Mouse (Mus musculus) WW6 (cell line): Measurements from ENCODE around the gene Pofut2.

Source experiments
- DNase-seq: peaks from one replicate; pipeline ENCODE4 v3.0.0-alpha.2; 2013; ENCODE audit warnings: low read depth, low spot score

Pofut2 gene

GRCm38 (mm10) chr10:77258704-77259621, at the start of gene Pofut2:
Gene Pofut2 (plus strand): TSS chr10:77259218.
- peak; percentile 96 for DNase-seq

DNA sequence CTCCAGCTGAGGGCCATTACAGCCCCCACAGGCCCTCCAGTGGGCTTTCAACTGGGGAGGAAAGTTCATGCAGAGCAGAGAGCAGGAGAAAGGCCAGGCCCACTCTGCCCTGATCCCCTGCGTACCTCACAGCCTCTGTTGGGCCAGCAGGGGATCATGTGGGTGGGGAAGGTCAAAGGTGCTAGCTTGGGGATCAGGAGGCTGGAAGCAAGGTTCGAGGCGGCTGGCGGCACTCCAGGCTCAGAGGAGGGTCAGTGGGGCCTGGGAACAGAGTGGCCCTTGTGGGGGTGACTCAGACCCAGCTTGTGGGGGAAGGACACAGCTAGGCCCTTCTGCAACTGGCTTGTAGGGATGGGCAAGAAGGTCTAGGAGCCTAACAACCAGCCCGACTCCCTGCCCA, 49.8 kb upstream of the Pofut2 start:
- DNase-seq: no peak

- no peak for DNase-seq
These were observed 48.4 kb upstream of the Pofut2 start for GRCm38 (mm10) chr10:77210666-77211065.

DNA sequence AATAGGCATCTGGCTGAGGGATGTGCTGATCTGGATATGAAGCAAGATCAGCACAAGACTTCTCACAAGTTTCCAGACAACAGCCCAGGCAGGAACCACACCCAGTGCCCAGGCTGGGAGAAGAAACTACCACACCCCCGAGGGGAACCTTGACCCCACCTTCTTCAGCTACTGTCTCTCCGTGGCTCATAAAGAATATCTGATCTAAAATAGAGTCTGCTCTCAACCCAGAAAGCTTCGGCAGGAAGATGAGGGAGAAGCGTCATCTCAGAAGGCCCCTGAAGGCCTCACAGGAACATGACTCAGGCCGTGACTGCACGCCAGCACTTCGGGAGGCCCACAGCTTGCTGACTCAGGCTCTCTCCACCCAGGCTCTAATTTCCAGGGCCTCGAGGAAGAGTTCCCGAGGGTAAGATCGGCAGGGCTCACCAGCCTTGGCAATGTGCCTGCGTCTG, 47.9 kb upstream of the Pofut2 start:
- no peak for DNase-seq

GRCm38 (mm10) chr10:77212354-77213120, 46.5 kb upstream of the Pofut2 start:
- DNase-seq: no peak

DNA sequence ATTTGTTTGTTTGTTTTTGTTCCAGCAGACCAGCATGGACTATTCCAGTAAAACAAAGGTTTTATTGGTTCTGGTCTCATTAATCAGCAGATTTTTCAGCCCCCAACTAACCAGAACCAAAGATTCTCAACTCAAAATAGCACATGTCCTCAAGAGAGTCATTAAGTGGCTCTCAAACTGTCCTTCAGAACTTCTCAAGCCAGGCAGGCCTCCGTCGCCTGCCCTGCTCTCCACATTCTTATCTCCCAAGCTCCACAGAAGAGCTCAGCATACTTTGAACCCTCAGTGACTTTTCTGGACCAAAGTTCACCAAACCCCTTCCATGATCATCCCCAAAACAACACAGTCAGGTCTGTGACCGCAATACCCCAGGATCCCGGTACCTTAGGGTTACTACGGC, 45.5 kb upstream of the Pofut2 start:
- no peak for DNase-seq

DNA sequence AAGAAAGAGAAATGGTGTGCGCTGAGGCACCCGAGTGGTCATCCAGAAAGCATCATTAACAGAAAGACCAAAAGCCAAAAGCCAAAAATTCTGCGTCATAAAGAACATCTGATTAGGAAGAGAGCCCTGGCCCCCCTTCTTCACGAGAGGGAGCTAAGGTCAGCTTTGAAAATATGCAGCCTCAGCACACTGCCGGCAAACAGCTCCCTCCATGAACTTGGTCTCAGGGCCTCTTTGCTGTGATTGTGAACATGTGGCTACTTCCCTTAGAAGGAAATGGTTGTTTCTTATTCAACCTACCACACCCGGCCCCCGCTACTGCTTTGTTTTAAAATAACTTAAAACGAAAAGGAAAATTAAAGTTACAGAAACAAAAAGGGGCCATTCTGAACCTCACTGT, 44.4 kb upstream of the Pofut2 start:
- DNase-seq: no peak

- no peak for DNase-seq
These were observed 43.4 kb upstream of the Pofut2 start for GRCm38 (mm10) chr10:77215641-77216040.

- DNase-seq: no peak
These were observed 42.7 kb upstream of the Pofut2 start for GRCm38 (mm10) chr10:77216313-77216712.

GRCm38 (mm10) chr10:77217155-77217731, 41.8 kb upstream of the Pofut2 start:
- no peak for DNase-seq

GRCm38 (mm10) chr10:77218059-77218458, 41.0 kb upstream of the Pofut2 start:
- DNase-seq: no peak

DNA sequence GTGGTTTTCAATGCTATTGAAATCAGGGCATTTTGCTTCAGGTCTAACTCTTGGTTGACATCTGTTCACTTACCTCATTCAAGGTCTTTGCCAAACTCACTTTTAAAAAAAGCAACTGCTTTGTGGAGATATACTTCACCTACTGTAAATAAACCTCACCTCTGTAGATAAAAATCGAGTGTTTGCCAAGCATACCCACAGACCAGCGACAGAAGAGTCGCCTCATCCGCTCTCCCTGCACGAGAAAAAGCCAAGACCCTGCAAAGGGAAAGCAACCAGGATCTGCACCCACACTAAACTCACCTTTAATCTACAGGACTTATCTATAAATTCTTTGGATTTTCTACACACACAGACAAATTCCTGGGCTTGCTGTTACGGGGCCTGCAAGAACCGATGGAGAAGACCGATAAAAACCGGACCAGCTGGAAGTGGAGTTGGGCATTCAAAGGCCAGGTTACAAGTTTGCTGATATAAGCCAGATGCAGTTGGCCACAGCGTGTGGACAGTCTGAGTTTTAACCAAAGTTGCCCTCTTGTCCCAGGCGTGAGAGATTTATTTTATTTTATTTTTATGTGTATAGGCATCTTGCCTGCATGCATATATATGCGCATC, 39.5 kb upstream of the Pofut2 start:
- DNase-seq: no peak

DNA sequence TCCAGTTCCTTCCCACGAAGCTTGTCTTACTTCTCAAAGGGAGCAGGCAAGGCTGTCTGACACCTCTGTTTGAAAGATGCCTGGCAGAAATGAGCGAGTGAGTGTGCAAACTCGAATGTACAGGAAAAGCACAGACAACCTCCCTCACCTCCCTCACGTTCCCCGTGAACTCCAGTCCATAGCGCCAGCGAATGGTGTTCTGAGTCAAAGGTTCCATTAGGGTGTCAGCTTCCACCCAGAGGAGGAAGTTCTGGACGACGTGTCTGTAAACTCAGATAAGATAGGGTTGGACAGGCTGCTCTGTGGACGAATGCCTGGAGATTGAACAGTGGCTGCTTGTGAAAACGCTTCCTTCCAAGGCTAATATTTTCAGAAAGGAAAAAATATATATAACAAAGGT, 37.9 kb upstream of the Pofut2 start:
- DNase-seq: no peak

DNA sequence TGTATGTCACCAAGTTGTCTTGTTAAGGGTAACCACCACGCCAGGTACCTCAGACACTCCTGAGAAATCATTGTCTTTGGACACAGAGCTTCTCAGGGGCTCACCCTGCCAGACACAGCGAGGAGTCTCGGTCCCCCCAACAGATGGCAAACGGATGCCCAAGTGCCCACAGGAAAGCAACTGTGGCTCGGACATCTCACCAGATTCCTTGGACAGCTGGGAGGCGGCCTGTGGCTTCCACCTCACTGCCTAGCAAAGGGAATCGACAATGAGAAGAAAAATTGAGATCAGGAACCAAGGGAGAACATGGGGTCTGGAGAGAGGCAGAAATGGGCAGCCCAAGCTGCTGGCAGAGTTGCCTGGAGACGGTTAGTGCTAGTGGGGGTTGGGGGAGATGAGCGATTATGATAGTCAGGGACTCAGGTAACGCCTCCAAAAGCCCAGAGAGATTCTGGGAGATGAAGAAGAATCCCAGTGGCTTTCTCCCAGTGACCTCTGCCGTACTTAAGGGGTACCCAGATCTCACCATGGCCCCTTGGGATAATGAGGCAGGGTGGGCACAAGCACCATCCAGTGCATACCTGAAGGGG, 36.0 kb upstream of the Pofut2 start:
- no peak for DNase-seq

- no peak for DNase-seq
These were observed 34.6 kb upstream of the Pofut2 start for GRCm38 (mm10) chr10:77224390-77224789.

DNA sequence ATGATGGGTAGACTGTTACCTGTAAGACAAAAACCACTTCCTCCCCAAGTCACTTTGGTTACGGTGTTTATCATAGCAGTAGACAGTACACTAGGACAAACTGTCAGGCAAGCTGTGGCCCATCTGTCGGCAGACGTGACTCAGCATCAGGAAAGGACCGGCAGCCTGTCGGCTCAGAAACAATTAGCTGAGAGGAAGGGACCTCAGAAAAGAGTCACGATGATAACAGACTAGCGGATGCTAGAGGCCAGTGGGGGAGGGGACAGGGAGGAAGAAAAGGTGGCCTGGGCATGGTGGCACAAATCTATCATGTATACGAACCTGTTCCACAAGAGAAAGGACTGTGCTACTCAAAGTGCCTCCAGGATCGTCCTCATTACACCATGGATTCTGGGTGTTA, 33.6 kb upstream of the Pofut2 start:
- DNase-seq: no peak

- DNase-seq: no peak
These were observed 32.9 kb upstream of the Pofut2 start for GRCm38 (mm10) chr10:77225995-77226688.

- no peak for DNase-seq
These were observed 32.2 kb upstream of the Pofut2 start for GRCm38 (mm10) chr10:77226691-77227367.

GRCm38 (mm10) chr10:77227368-77227723, 31.7 kb upstream of the Pofut2 start:
- DNase-seq: no peak
